9 mouse cellular contexts compared by ENCODE assay signal in genomic region chr17:35702605-35703004, GRCm38 (mm10). TPM values are rescaled to one million over a fixed set of nuclear protein-coding genes. Genes with fewer than 3 reads are reported as not detected.
DNase-seq lines count a peak whose midpoint lies in the region; ATAC-seq and TF ChIP-seq lines count a peak whose summit lies in the region.
"Had no signal": no experiment of that assay in that cellular context is flagged by ENCODE, and none has a peak within 500 bp of the region (broad histone marks: within the 10 kb centered on the region; RNA-seq: fewer than 3 reads in every experiment).

No protein-coding gene starts in this region.

- peak overlapping the region; percentile 97 for H3K27ac ChIP-seq in heart, embryonic 11.5 days (ENCODE audit: low read depth, low read length)
- H3K27ac ChIP-seq in hindbrain, embryonic 13.5 days, result peak overlapping the region; percentile 99
- peak overlapping the region; percentile 98 for H3K27ac ChIP-seq in midbrain, embryonic 16.5 days (ENCODE audit: low read length)

- H3K4me1 ChIP-seq in heart, embryonic 11.5 days (ENCODE audit: control insufficient read depth, insufficient read depth, low read length), result peaks cover 42% of the 10 kb centered on the region
- peaks cover 62% of the 10 kb centered on the region for H3K4me1 ChIP-seq in hindbrain, embryonic 13.5 days (replicated peaks)
- H3K4me1 ChIP-seq in midbrain, embryonic 16.5 days (ENCODE audit: control insufficient read depth, insufficient read depth, low read length), result peaks cover 42% of the 10 kb centered on the region

- H3K27me3 ChIP-seq in heart, embryonic 11.5 days (ENCODE audit: control insufficient read depth, insufficient read depth, low read length), result peaks cover 17% of the 10 kb centered on the region
- no peaks in the 10 kb centered on the region for H3K27me3 ChIP-seq in hindbrain, embryonic 13.5 days
- H3K27me3 ChIP-seq in midbrain, embryonic 16.5 days (ENCODE audit: control insufficient read depth, insufficient read depth, low read depth, low read length), result no peaks in the 10 kb centered on the region

- no peaks in the 10 kb centered on the region for H3K9me3 ChIP-seq in heart, embryonic 11.5 days (replicated peaks; ENCODE audit: control insufficient read depth, low read length)
- no peaks in the 10 kb centered on the region for H3K9me3 ChIP-seq in hindbrain, embryonic 13.5 days
- H3K9me3 ChIP-seq in midbrain, embryonic 16.5 days (replicated peaks; ENCODE audit: control insufficient read depth, low read length, poor library complexity, severe bottlenecking), result no peaks in the 10 kb centered on the region

- ATAC-seq in heart, embryonic 11.5 days (replicated peaks; ENCODE audit: insufficient number of reproducible peaks, low FRiP score, low TSS enrichment), result no peak
- no peak for ATAC-seq in hindbrain, embryonic 13.5 days (ENCODE audit: low FRiP score)
- ATAC-seq in midbrain, embryonic 16.5 days, result no peak

- H3K4me2 ChIP-seq in heart, embryonic 11.5 days, result peak overlapping the region; percentile 80
- peak overlapping the region; percentile 76 for H3K4me2 ChIP-seq in hindbrain, embryonic 13.5 days
- peak overlapping the region; percentile 94 for H3K4me2 ChIP-seq in midbrain, embryonic 16.5 days (ENCODE audit: low read length)

- TF ChIP-seq CTCF in brain, embryonic 14.5 days (IDR thresholded peaks at IDR 0.05; ENCODE audit: borderline replicate concordance, extremely low read depth, insufficient read depth, insufficient read length), result 0 out of 2 replicates have a peak, but pooled peaks have one; percentile 10

- intact Hi-C loops in heart, postnatal 25 days (cut with DNase I), result no loop called here

- no peak for DNase-seq in heart, postnatal 25 days (ENCODE audit: low spot score)
- DNase-seq in brain, embryonic 14.5 days (ENCODE audit: low read depth), result peak; percentile 66
- no peak for DNase-seq in urinary bladder, postnatal 25 days (ENCODE audit: low spot score)
- no peak for DNase-seq in adrenal gland, postnatal 36 days
- no peak for DNase-seq in urinary bladder, postnatal 4 days (ENCODE audit: low spot score in 2 of 2)

- H3K4me3 ChIP-seq in heart, embryonic 11.5 days (ENCODE audit: low read depth, low read length), result peak overlapping the region; percentile 73
- peak overlapping the region; percentile 77 for H3K4me3 ChIP-seq in hindbrain, embryonic 13.5 days
- peak overlapping the region; percentile 68 for H3K4me3 ChIP-seq in midbrain, embryonic 16.5 days (ENCODE audit: low read depth, low read length)

- TF ChIP-seq POLR2A in brain, embryonic 14.5 days (IDR thresholded peaks at IDR 0.05; ENCODE audit: borderline replicate concordance, extremely low read depth, insufficient read depth, insufficient read length, poor library complexity, severe bottlenecking), result no peak

- peak overlapping the region; percentile 88 for H3K9ac ChIP-seq in heart, embryonic 11.5 days (ENCODE audit: low read depth, low read length)
- peak overlapping the region; percentile 97 for H3K9ac ChIP-seq in hindbrain, embryonic 13.5 days
- H3K9ac ChIP-seq in midbrain, embryonic 16.5 days (ENCODE audit: low read depth, low read length), result peak overlapping the region; percentile 95

- H3K36me3 ChIP-seq in heart, embryonic 11.5 days (ENCODE audit: control insufficient read depth, insufficient read depth, low read length), result peaks cover 3% of the 10 kb centered on the region; the same call in 1 of the 2 replicates
- no peaks in the 10 kb centered on the region for H3K36me3 ChIP-seq in hindbrain, embryonic 13.5 days
- no peaks in the 10 kb centered on the region for H3K36me3 ChIP-seq in midbrain, embryonic 16.5 days (ENCODE audit: control insufficient read depth, insufficient read depth, low read length)

- WGBS in heart, embryonic 11.5 days (ENCODE audit: insufficient replicate concordance), result 9% methylated on average over 4 of the region's 4 CpGs
- WGBS in hindbrain, embryonic 13.5 days, result 0% methylated on average over 4 of the region's 4 CpGs
- WGBS in midbrain, embryonic 16.5 days, result 3% methylated on average over 4 of the region's 4 CpGs

RNA-seq across cellular contexts. Expression of gene Ddr1, which starts 1.8 kb away (rescaled TPM):
- polyA plus RNA-seq in heart, embryonic 11.5 days (2014; fragmentation: Nextera tagmentation; extraction: Ambion mirVana), result 60.6 and 89.2 TPM in 2 replicates
- total RNA-seq in heart, postnatal 25 days (2021), result 10 to 100 TPM; 33.1 to 41.7 TPM
- 99.6 and 112 TPM in 2 replicates for polyA plus RNA-seq in brain, embryonic 14.5 days (2012; rRNA removed)
- polyA plus RNA-seq in hindbrain, embryonic 13.5 days (2015; fragmentation: Nextera tagmentation; extraction: Ambion mirVana), result 128 and 140 TPM in 2 replicates
- polyA plus RNA-seq in midbrain, embryonic 16.5 days (2015; fragmentation: Nextera tagmentation; extraction: Ambion mirVana), result 87.8 and 103 TPM in 2 replicates
- 10 to 100 TPM; 43.4 to 48.8 TPM for total RNA-seq in adrenal gland, postnatal 36 days (2021)

RNA-seq across cellular contexts. Expression of gene Gtf2h4, which starts 29.1 kb away (rescaled TPM):
- 30.1 and 31.1 TPM in 2 replicates for polyA plus RNA-seq in heart, embryonic 11.5 days (2014; fragmentation: Nextera tagmentation; extraction: Ambion mirVana)
- total RNA-seq in heart, postnatal 25 days (2021), result 10 to 100 TPM; 17.5 to 18.3 TPM
- polyA plus RNA-seq in brain, embryonic 14.5 days (2012; rRNA removed), result 28.8 and 40.8 TPM in 2 replicates
- polyA plus RNA-seq in hindbrain, embryonic 13.5 days (2015; fragmentation: Nextera tagmentation; extraction: Ambion mirVana), result 27.6 and 29.2 TPM in 2 replicates
- polyA plus RNA-seq in midbrain, embryonic 16.5 days (2015; fragmentation: Nextera tagmentation; extraction: Ambion mirVana), result 26.5 and 27.3 TPM in 2 replicates
- 10 to 100 TPM; 20.2 to 23.3 TPM for total RNA-seq in adrenal gland, postnatal 36 days (2021)

RNA-seq across cellular contexts. Expression of gene Vars2, which starts 35.2 kb away (rescaled TPM):
- 9.1 and 12.7 TPM in 2 replicates for polyA plus RNA-seq in heart, embryonic 11.5 days (2014; fragmentation: Nextera tagmentation; extraction: Ambion mirVana)
- total RNA-seq in heart, postnatal 25 days (2021), result 10 to 100 TPM; 32.3 TPM
- 36.8 and 40.6 TPM in 2 replicates for polyA plus RNA-seq in brain, embryonic 14.5 days (2012; rRNA removed)
- polyA plus RNA-seq in hindbrain, embryonic 13.5 days (2015; fragmentation: Nextera tagmentation; extraction: Ambion mirVana), result 11.8 and 14.0 TPM in 2 replicates
- 15.1 and 15.3 TPM in 2 replicates for polyA plus RNA-seq in midbrain, embryonic 16.5 days (2015; fragmentation: Nextera tagmentation; extraction: Ambion mirVana)
- total RNA-seq in adrenal gland, postnatal 36 days (2021), result 10 to 100 TPM; 30.8 to 40.0 TPM

RNA-seq across cellular contexts. Expression of gene Mucl3, which starts 59.1 kb away (rescaled TPM):
- 0.29 and 0.62 TPM in 2 replicates for polyA plus RNA-seq in heart, embryonic 11.5 days (2014; fragmentation: Nextera tagmentation; extraction: Ambion mirVana)
- total RNA-seq in heart, postnatal 25 days (2021), result not detected
- polyA plus RNA-seq in brain, embryonic 14.5 days (2012; rRNA removed), result 0.05 and 0.11 TPM in 2 replicates
- 0.14 TPM in 1 of 2 replicates, not detected in the other for polyA plus RNA-seq in hindbrain, embryonic 13.5 days (2015; fragmentation: Nextera tagmentation; extraction: Ambion mirVana)
- 0.07 and 0.14 TPM in 2 replicates for polyA plus RNA-seq in midbrain, embryonic 16.5 days (2015; fragmentation: Nextera tagmentation; extraction: Ambion mirVana)
- total RNA-seq in adrenal gland, postnatal 36 days (2021), result not detected
- total RNA-seq: gastrocnemius, adult 8-10 months had no signal
